10 mouse cellular contexts compared by ENCODE assay signal in the genomic region with DNA sequence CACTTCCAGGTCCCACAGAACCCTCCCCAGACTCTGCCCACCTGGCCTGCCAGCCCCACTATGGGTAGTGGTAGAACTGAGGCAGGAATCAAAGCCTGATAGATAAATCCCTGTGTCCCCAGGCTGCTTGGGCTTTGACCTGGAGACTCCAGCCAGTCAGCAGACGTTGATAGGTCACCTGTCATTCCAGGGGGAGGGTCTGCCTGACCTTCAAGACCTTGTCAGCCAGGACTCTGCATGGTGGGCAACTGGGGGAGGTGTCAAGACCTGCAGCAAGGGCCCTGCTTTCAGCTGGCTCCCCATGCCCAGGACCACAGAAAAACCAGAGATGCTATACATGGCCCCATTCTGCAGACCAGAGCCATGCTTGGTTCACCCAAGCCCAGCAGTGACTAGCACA. TPM values are rescaled to one million over a fixed set of nuclear protein-coding genes. Genes with fewer than 3 reads are reported as not detected.
DNase-seq lines count a peak whose midpoint lies in the region; ATAC-seq and TF ChIP-seq lines count a peak whose summit lies in the region.
"Had no signal": no experiment of that assay in that cellular context is flagged by ENCODE, and none has a peak within 500 bp of the region (broad histone marks: within the 10 kb centered on the region; RNA-seq: fewer than 3 reads in every experiment).

No protein-coding gene starts in this region.

- H3K27me3 ChIP-seq in heart, embryonic 11.5 days (ENCODE audit: control insufficient read depth, insufficient read depth, low read length) = peaks cover 16% of the 10 kb centered on the region
- H3K27me3 ChIP-seq in liver, postnatal 0 days (ENCODE audit: insufficient read depth, low read length) = peaks cover 2% of the 10 kb centered on the region; the same call in 1 of the 2 replicates
- H3K27me3 ChIP-seq in liver, embryonic 12.5 days (replicated peaks) = peaks cover 13% of the 10 kb centered on the region
- peaks cover 9% of the 10 kb centered on the region for H3K27me3 ChIP-seq in embryonic facial prominence, embryonic 15.5 days

- TF ChIP-seq EP300 in liver, postnatal 0 days (IDR thresholded peaks at IDR 0.05; ENCODE audit: low read depth) = no peak

- 47% methylated on average over 1 of the region's 1 CpGs for WGBS in heart, embryonic 11.5 days (ENCODE audit: insufficient replicate concordance)
- 63% methylated on average over 1 of the region's 1 CpGs for WGBS in liver, postnatal 0 days (ENCODE audit: insufficient replicate concordance)
- WGBS in liver, embryonic 12.5 days (ENCODE audit: insufficient replicate concordance) = 35% methylated on average over 1 of the region's 1 CpGs
- 44% methylated on average over 1 of the region's 1 CpGs for WGBS in embryonic facial prominence, embryonic 15.5 days
- WGBS in macrophage (ENCODE audit: missing documents) = 82% methylated on average over 1 of the region's 1 CpGs

- peaks cover 52% of the 10 kb centered on the region for H3K4me1 ChIP-seq in heart, embryonic 11.5 days (ENCODE audit: control insufficient read depth, insufficient read depth, low read length)
- H3K4me1 ChIP-seq in liver, postnatal 0 days (ENCODE audit: insufficient read depth) = peaks cover 16% of the 10 kb centered on the region
- peaks cover 30% of the 10 kb centered on the region for H3K4me1 ChIP-seq in liver, embryonic 12.5 days
- peaks cover 58% of the 10 kb centered on the region for H3K4me1 ChIP-seq in embryonic facial prominence, embryonic 15.5 days

- H3K36me3 ChIP-seq in heart, embryonic 11.5 days (ENCODE audit: control insufficient read depth, insufficient read depth, low read length) = no peaks in the 10 kb centered on the region
- no peaks in the 10 kb centered on the region for H3K36me3 ChIP-seq in liver, postnatal 0 days (replicated peaks; ENCODE audit: insufficient read depth, low read length)
- H3K36me3 ChIP-seq in liver, embryonic 12.5 days = no peaks in the 10 kb centered on the region
- H3K36me3 ChIP-seq in embryonic facial prominence, embryonic 15.5 days = no peaks in the 10 kb centered on the region
- no peaks in the 10 kb centered on the region for H3K36me3 ChIP-seq in macrophage (ENCODE audit: inconsistent target)
- H3K36me3 ChIP-seq: neural tube, embryonic 12.5 days had no signal

- TF ChIP-seq CTCF in liver, postnatal 0 days (IDR thresholded peaks at IDR 0.05; ENCODE audit: low read depth) = no peak

- no peaks in the 10 kb centered on the region for H3K79me2 ChIP-seq in macrophage (ENCODE audit: inconsistent target)

- peak; percentile 95 for DNase-seq in heart, adult 11 months
- DNase-seq in liver, postnatal 0 days = no peak
- no peak for DNase-seq in cerebellum, postnatal 4 days (ENCODE audit: low spot score in 2 of 2)

- H3K9ac ChIP-seq in heart, embryonic 11.5 days (ENCODE audit: low read depth, low read length) = no peak overlapping the region
- H3K9ac ChIP-seq in liver, postnatal 0 days (replicated peaks) = no peak overlapping the region
- H3K9ac ChIP-seq in liver, embryonic 12.5 days = no peak overlapping the region
- no peak overlapping the region for H3K9ac ChIP-seq in embryonic facial prominence, embryonic 15.5 days
- H3K9ac ChIP-seq: liver, embryonic 14.5 days; neural tube, embryonic 12.5 days had no signal

- no peak overlapping the region for H3K27ac ChIP-seq in heart, embryonic 11.5 days (ENCODE audit: low read depth, low read length)
- H3K27ac ChIP-seq in liver, postnatal 0 days (ENCODE audit: low read depth) = 0 out of 2 replicates have a peak overlapping the region, but pooled peaks have one; percentile 30
- no peak overlapping the region for H3K27ac ChIP-seq in liver, embryonic 12.5 days
- H3K27ac ChIP-seq in embryonic facial prominence, embryonic 15.5 days (replicated peaks) = peak overlapping the region; percentile 78
- peak overlapping the region; percentile 62 for H3K27ac ChIP-seq in macrophage
- H3K27ac ChIP-seq: liver, embryonic 14.5 days; neural tube, embryonic 12.5 days had no signal

- H3K9me3 ChIP-seq in heart, embryonic 11.5 days (replicated peaks; ENCODE audit: control insufficient read depth, low read length) = no peaks in the 10 kb centered on the region
- no peaks in the 10 kb centered on the region for H3K9me3 ChIP-seq in liver, postnatal 0 days (ENCODE audit: low read length)
- H3K9me3 ChIP-seq in liver, embryonic 12.5 days (replicated peaks) = no peaks in the 10 kb centered on the region
- no peaks in the 10 kb centered on the region for H3K9me3 ChIP-seq in embryonic facial prominence, embryonic 15.5 days (replicated peaks)
- H3K9me3 ChIP-seq: neural tube, embryonic 12.5 days had no signal

- H3K4me2 ChIP-seq in heart, embryonic 11.5 days = no peak overlapping the region
- no peak overlapping the region for H3K4me2 ChIP-seq in liver, postnatal 0 days (ENCODE audit: low read depth, low read length)
- no peak overlapping the region for H3K4me2 ChIP-seq in liver, embryonic 12.5 days
- no peak overlapping the region for H3K4me2 ChIP-seq in embryonic facial prominence, embryonic 15.5 days (replicated peaks)
- H3K4me2 ChIP-seq: neural tube, embryonic 12.5 days had no signal

- H3K4me3 ChIP-seq in heart, embryonic 11.5 days (ENCODE audit: low read depth, low read length) = no peak overlapping the region
- no peak overlapping the region for H3K4me3 ChIP-seq in liver, postnatal 0 days (ENCODE audit: low read depth, low read length)
- H3K4me3 ChIP-seq in liver, embryonic 12.5 days = no peak overlapping the region
- H3K4me3 ChIP-seq in embryonic facial prominence, embryonic 15.5 days (replicated peaks) = no peak overlapping the region
- no peak overlapping the region for H3K4me3 ChIP-seq in macrophage (ENCODE audit: inconsistent target)
- H3K4me3 ChIP-seq: neural tube, embryonic 12.5 days had no signal

- ATAC-seq in heart, embryonic 11.5 days (replicated peaks; ENCODE audit: insufficient number of reproducible peaks, low FRiP score, low TSS enrichment) = no peak
- ATAC-seq in liver, postnatal 0 days = no peak
- no peak for ATAC-seq in liver, embryonic 12.5 days
- ATAC-seq in embryonic facial prominence, embryonic 15.5 days (ENCODE audit: insufficient number of reproducible peaks, low FRiP score, low TSS enrichment, low read depth) = no peak
- ATAC-seq in megakaryocyte-erythroid progenitor cell, adult 5-6 weeks (replicated peaks; ENCODE audit: low FRiP score, low TSS enrichment, poor library complexity, severe bottlenecking) = no peak

RNA-seq across cellular contexts. Expression of a gene that starts 7.0 kb away (rescaled TPM):
- polyA plus RNA-seq in heart, embryonic 11.5 days (2014; fragmentation: Nextera tagmentation; extraction: Ambion mirVana) = 3.7 and 4.1 TPM in 2 replicates
- polyA plus RNA-seq in liver, postnatal 0 days (2015; fragmentation: Nextera tagmentation; extraction: Ambion mirVana) = 2.3 and 2.6 TPM in 2 replicates
- 1.2 and 1.4 TPM in 2 replicates for polyA plus RNA-seq in liver, embryonic 12.5 days (2016; fragmentation: Nextera tagmentation; extraction: Ambion mirVana)
- 31.3 and 33.0 TPM in 2 replicates for polyA plus RNA-seq in embryonic facial prominence, embryonic 15.5 days (2015; fragmentation: Nextera tagmentation; extraction: Ambion mirVana)
- total RNA-seq in macrophage (2018; cell fraction: chromatin; rRNA removed) = 1 to 10 TPM in 2 of 26 experiments, under 1 TPM in 5, not detected in 19; 0.30 to 3.5 (median 0.69) TPM
- total RNA-seq in macrophage (2018; cell fraction: cytosol; rRNA removed) = under 1 TPM in 17 of 26 experiments, not detected in 9; 0.05 to 0.37 (median 0.17) TPM
- total RNA-seq in macrophage (2018; cell fraction: nucleus; rRNA removed) = under 1 TPM in 6 of 26 experiments, not detected in 20; 0.17 to 0.97 (median 0.70) TPM
- 0.17 to 0.36 TPM (median 0.26 TPM) in 3 replicates for polyA plus RNA-seq in macrophage (2018)
- total RNA-seq in megakaryocyte-erythroid progenitor cell, adult 5-6 weeks (2014; fragmentation: Nextera tagmentation) = not detected in 2 replicates
- total RNA-seq in megakaryocyte-erythroid progenitor cell, adult 5-6 weeks (2017) = not detected in 2 replicates

Comparison
In these comparisons a context has a peak if more than half of its experiments do, and no peak if none do; other contexts are left out.
1. H3K27ac ChIP-seq: peak in liver, postnatal 0 days (single experiment), embryonic facial prominence, embryonic 15.5 days (single experiment) and macrophage (single experiment); none in heart, embryonic 11.5 days (single experiment) and liver, embryonic 12.5 days (single experiment).